Mouse (Mus musculus) layer of hippocampus, postnatal 10 days (tissue): Measurements from ENCODE around the gene Anapc11. TPM values are rescaled to one million over a fixed set of nuclear protein-coding genes. Genes with fewer than 3 reads are reported as not detected.
A peak's percentile ranks its signal among the peaks of the same experiment; 100 is the strongest.

ENCODE experiments used
- DNase-seq, 2 experiments: peaks; one replicate each; pipeline ENCODE4 v3.0.0; 2021; ENCODE audit warnings: low spot score in 2 of 2
- total RNA-seq, 2 experiments: library from RNA; stranded (reverse); gene quantifications; 2 replicates each; pipeline ENCODE4 v1.2.3; 2021

Gene Anapc11
- total RNA-seq, 2 experiments from 2014 or later, result 93.5 to 107 TPM

GRCm38 (mm10) chr11:120603545-120603944 lies 5.3 kb downstream of the Anapc11 start:
- no peak for DNase-seq

- no peak for DNase-seq
Measured at GRCm38 (mm10) chr11:120605667-120606066, 7.4 kb downstream of the Anapc11 start.

- no peak for DNase-seq
Measured at GRCm38 (mm10) chr11:120606764-120607163, 8.5 kb downstream of the Anapc11 start.

DNA sequence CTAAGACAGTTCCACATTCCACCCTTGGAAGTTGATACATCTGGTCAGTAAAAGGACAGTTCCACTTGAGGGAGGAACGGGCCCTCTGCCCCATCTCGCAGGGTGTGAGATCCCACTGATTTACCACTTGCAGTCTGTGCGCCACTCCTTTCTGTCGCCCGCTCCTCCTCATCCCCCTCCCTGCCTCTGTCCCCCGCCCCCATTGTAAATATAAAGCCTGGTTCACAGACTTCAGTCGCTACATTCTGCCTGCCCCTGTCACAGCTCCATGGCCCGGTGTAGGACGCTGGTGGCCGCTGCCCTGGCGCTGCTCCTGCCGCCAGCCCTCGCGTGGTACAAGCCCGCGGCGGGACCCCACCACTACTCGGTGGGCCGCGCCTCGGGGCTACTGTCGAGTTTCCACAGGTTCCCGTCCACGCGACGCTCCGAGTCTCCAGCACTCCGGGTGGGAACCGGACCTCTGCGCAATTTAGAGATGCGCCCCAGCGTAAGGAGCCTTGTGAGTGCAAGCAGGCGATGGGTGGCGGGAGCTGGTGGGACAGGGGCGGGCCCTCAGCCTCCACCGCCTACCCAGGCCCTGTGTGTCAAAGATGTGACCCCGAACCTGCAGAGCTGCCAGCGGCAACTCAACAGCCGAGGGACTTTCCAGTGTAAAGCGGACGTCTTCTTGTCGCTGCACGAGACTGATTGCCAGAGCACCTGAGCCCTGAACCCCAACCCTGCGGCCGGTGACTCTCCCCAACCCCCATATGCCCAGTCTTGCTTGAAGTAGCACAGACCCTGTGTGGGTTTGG lies 10.2 kb downstream of the Anapc11 start, which contains the start of gene Npb:
Npb (plus strand) TSS at position 237 of the 794 bp plus-strand sequence.
- no peak for DNase-seq

DNA sequence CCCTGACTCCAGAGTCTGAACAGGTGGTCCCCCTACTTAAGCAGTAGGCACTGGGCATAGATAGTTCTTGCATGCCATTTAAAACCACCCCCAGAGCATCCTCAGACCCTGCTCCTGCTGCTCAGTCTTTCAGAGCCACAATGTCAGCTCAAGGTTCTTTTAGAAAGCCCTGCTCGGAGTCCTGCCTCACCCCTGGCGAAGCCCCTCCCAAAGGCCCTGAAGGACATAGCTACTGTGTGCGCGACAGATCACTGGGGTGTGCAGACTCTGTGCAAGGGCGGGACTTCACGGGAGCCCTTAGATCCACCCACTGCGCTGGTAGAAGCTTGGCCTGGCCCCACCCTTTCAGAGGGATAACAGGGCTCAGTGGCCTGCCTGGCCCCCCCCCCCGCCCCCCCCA lies 11.0 kb downstream of the Anapc11 start:
- no peak for DNase-seq

GRCm38 (mm10) chr11:120610477-120611046 lies 12.3 kb downstream of the Anapc11 start:
- DNase-seq, result no peak

- peak; percentile 82 to 83 for DNase-seq
Measured at GRCm38 (mm10) chr11:120612763-120613162, 14.5 kb downstream of the Anapc11 start.

GRCm38 (mm10) chr11:120613481-120613972 lies 15.3 kb downstream of the Anapc11 start:
- DNase-seq, result no peak

DNA sequence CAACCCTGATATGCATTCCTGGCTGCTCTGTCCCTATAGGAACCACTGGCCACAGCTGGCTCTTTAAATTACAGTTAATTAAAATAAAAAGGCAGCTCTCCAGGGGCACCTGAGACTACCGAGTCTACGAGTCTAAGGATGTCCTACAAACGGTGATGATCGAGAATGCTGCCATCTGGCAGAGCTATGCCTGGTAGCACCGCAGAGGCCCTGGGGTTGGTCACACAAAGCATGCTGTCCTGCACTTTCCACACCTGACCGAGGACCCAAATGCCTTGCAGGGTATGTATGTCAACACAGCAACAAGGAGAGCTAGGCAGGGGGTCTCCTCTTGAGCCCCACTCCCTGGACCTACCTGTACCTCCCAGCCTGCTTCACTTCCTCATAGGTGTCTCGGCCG lies 15.8 kb downstream of the Anapc11 start:
- DNase-seq, result no peak

DNA sequence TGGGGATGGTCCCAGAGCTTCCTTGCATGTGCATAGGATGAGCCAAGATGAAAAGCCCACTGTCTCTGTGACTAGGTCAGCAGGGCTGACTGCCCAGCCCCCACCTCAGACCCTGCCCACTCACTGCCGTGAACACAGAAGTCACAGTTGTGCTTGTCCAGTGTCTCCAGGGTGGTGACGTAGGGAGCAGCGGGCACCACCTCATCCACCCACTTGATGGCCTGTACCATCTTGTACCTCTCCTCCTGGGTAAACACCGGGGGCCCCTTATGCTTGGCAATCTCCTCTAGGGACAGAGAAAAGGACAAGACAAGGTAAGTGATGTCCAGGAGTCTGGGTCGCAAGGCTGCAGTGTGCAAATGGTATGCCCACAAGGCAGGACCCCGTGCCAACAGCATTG lies 16.9 kb downstream of the Anapc11 start:
- DNase-seq, result no peak

- peak in 1 of 2 experiments; percentile 12 for DNase-seq
Measured at GRCm38 (mm10) chr11:120615606-120616203, 17.5 kb downstream of the Anapc11 start.

- peak in 1 of 2 experiments; percentile 11 for DNase-seq
Measured at GRCm38 (mm10) chr11:120616617-120617294, 18.5 kb downstream of the Anapc11 start.

GRCm38 (mm10) chr11:120617519-120618112 lies 19.4 kb downstream of the Anapc11 start, which contains the start of gene Pcyt2:
Gene Pcyt2, minus strand, starts transcription at chr11:120617936.
- peak; percentile 88 to 92 for DNase-seq

DNA sequence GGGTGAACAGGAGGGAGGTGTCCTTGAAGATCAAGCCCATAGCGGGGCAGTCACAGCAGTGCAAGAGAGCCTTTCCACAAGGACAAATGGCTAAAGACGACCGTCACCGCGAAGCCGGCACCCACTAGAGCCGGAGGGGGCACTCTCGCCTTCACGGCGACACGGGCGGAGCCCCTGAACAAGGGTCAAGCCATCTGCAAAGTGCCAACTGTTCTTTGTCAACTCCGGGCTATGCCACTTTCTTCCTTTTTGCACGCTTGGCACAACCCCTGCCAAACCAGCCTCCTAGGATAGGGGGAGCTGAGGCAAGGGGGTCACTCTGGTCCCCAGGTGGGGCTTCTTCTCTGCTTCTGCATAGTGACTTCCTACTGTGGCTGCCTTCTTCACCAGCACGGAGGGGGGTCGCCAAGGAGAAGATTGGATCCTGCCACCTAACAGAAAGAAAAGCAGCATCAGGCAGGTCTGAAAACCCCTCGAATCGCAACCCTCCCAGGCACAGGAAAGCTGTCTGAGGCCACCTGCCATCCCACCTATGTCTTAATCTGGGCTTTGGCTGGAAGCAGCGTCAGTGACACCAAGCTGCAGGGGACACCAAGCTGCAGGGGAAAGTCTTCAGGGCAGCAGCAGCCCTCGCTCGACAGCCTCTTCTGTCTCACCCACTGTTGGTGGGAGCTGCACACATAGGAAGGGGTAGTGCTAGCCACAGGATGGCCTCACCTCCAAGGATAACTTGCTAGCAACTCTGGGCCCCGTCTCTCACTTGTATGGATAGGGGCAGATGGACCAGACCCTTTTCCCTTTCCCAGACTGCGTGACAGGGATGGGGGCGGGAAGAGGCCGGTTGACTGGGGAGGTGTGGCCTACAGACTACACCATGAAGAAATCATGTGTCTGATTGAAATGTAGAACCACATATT lies 20.7 kb downstream of the Anapc11 start:
- peak in 1 of 2 experiments; percentile 13 for DNase-seq

GRCm38 (mm10) chr11:120620195-120620594 lies 22.0 kb downstream of the Anapc11 start:
- no peak for DNase-seq

- DNase-seq, result no peak
Measured at GRCm38 (mm10) chr11:120622805-120623204, 24.6 kb downstream of the Anapc11 start.

GRCm38 (mm10) chr11:120623961-120624679 lies 25.9 kb downstream of the Anapc11 start:
- DNase-seq, result peak; percentile 67 to 76

DNA sequence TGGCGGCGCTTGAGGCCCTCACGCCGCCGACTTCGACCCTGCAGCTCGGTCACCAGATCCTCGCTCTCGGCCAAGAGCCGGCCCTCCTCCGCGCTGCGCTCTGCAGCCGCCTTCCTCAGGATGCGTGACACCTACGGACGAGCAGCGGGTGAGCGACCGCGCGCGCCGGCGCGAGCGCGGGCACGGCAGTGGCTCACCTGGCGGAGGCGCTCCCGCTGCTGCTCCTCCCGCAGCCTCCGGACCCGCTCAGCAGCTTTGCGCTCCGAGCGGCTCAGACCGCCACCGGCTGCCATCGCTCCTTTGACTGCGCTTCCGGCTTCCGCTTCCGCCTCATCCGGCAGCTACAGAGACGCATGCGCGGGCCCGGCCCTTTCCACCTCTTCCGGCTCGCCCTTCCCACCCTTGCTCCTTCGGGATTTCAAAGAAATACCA lies 26.5 kb downstream of the Anapc11 start:
- DNase-seq, result peak; percentile 76 to 84

DNA sequence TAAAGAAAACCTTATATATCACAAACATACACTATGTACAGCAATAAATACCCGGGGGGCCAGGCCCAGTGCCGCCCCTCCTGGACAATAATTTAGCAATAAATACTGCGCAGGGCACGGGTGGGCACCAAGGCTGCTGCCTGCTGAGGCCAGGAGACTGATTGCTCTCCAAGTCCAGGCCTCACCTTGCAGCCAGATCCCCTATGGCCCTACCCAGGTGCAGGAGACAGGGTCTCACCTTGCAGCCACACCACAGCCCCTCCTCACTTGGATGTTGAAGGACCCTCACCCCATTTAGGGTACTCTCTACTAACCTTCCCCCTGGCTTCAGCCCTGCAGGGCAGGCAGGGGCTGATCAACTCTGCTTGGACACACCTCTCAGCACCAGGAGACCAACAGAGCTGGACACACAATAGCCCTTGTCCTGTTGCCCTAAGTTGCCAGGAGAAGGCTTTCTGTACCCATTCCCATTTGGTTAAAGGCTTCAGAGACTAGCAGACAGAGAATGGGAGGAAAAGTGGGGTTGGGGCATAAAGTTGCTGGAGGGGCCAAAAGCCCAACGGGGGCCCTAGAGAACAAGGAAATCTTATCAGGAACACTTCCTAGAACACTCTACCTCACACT lies 27.0 kb downstream of the Anapc11 start, which contains the start of gene Sirt7:
Sirt7 (minus strand) TSS at position 89 of the 624 bp plus-strand sequence.
- DNase-seq, result no peak
